Mouse (Mus musculus) spleen, adult 2 months (tissue): ENCODE results near the gene Akap13.

ENCODE experiments used
- CTCF ChIP-seq: fragments of 200-500 bp; IDR thresholded peaks from 2 replicates; pipeline ENCODE4 v1.5.1; 2011; ENCODE audit warnings: mild to moderate bottlenecking, inconsistent platforms; ENCODE audit not compliant: insufficient read depth, insufficient read length, insufficient replicate concordance; ENCODE audit errors: extremely low read depth
- POLR2A ChIP-seq: fragments of 200-500 bp; IDR thresholded peaks from 2 replicates; pipeline ENCODE4 v1.6.1; 2011; ENCODE audit warnings: low read depth, low read length, inconsistent platforms

DNA sequence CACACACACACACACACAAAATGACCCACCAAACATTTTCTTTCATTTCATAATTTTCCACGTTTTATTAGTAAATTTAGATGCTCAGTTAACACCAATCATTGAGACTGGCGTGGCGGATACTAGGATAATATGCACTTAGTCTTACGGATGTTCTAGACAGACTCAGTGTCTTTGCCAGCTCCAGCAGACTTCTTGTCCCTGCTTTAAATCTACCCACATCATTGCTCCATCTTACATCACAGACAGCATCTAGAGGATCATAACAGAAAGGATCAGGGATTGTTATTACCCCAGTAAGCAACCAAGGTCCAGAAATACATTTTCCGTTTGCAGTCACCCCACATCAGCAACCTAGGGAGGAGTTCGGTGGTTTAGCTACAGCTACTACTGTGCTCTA lies 255.6 kb downstream of the Akap13 start:
- TF ChIP-seq CTCF (no peak), POLR2A (no peak)
